Mouse (Mus musculus) embryonic fibroblast, embryonic 13.5 days (primary cell): ENCODE results near the gene Ttll5.

ENCODE experiments used
- CTCF ChIP-seq: IDR thresholded peaks from 2 replicates; pipeline ENCODE4 v1.5.1; 2011; ENCODE audit warnings: mild to moderate bottlenecking, control low read depth, low read length, moderate library complexity, borderline replicate concordance; ENCODE audit not compliant: insufficient read depth
- POLR2A ChIP-seq: IDR thresholded peaks from 2 replicates; pipeline ENCODE4 v1.6.1; 2011; ENCODE audit warnings: low read depth, mild to moderate bottlenecking, control low read depth, low read length, moderate library complexity

DNA sequence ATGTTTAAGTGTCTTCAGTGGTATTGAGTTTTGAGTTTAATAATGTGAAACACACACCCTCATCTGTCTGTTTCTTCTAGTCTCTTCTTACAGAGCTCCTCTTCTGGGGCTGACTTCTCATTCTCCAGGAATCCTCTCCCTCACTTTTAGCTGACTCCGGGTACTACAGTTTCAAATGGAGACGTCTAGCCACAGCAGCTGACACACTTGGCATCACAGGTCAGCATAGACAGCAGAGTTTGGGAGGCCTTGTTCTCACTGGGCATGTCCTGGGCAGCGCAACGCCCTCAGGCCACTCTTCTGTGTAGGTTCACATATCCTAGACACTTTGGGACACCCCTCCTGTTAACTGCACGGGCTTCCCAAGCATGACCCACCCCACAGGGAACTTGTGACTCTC lies 214.6 kb downstream of the Ttll5 start:
- TF ChIP-seq CTCF (no peak), POLR2A (no peak)
